17 mouse cellular contexts compared by ENCODE assay signal in genomic region chr4:128978634-128979033, GRCm38 (mm10). TPM values are rescaled to one million over a fixed set of nuclear protein-coding genes. Genes with fewer than 3 reads are reported as not detected.
"Had no signal": no experiment of that assay in that cellular context is flagged by ENCODE, and none has a peak within 500 bp of the region (broad histone marks: within the 10 kb centered on the region; RNA-seq: fewer than 3 reads in every experiment).

No protein-coding gene starts in this region.

- H3K9ac ChIP-seq: limb, embryonic 15.5 days; liver, embryonic 15.5 days; lung, embryonic 14.5 days; midbrain, embryonic 15.5 days; neural tube, embryonic 12.5 days; stomach, embryonic 15.5 days had no signal

- H3K9me3 ChIP-seq: limb, embryonic 15.5 days; liver, embryonic 15.5 days; midbrain, embryonic 15.5 days; neural tube, embryonic 12.5 days; stomach, embryonic 15.5 days had no signal

- H3K4me1 ChIP-seq: limb, embryonic 15.5 days; midbrain, embryonic 15.5 days; neural tube, embryonic 12.5 days; stomach, embryonic 15.5 days had no signal

- H3K27ac ChIP-seq: limb, embryonic 15.5 days; liver, embryonic 15.5 days; midbrain, embryonic 15.5 days; neural tube, embryonic 12.5 days; stomach, embryonic 15.5 days had no signal

- H3K4me3 ChIP-seq: limb, embryonic 15.5 days; liver, embryonic 15.5 days; megakaryocyte, embryonic 14.5 days; midbrain, embryonic 15.5 days; neural tube, embryonic 12.5 days; stomach, embryonic 15.5 days had no signal

- H3K27me3 ChIP-seq: limb, embryonic 15.5 days; liver, embryonic 15.5 days; midbrain, embryonic 15.5 days; neural tube, embryonic 12.5 days; stomach, embryonic 15.5 days had no signal

- DNase-seq: layer of hippocampus, adult 9-11 months; layer of hippocampus, postnatal 36 days; lung, embryonic 14.5 days; lung, postnatal 10 days; retina, postnatal 1 day; right cerebral cortex, postnatal 4 days; thymus, postnatal 4 days had no signal

- H3K4me2 ChIP-seq: limb, embryonic 15.5 days; liver, embryonic 15.5 days; lung, embryonic 14.5 days; midbrain, embryonic 11.5 days; midbrain, embryonic 15.5 days; neural tube, embryonic 12.5 days; stomach, embryonic 15.5 days had no signal

- ATAC-seq: hindbrain, embryonic 16.5 days; inflammation-experienced regulatory T-cells, adult 6 months; midbrain, embryonic 15.5 days had no signal

- H3K36me3 ChIP-seq: limb, embryonic 15.5 days; liver, embryonic 15.5 days; midbrain, embryonic 15.5 days; neural tube, embryonic 12.5 days; stomach, embryonic 15.5 days had no signal

RNA-seq across cellular contexts. Expression of gene Azin2, which starts 16.4 kb away (rescaled TPM):
- total RNA-seq: neutrophil, adult 5-6 weeks had no signal
